Mouse (Mus musculus) ES-Bruce4 (cell line): Measurements from ENCODE around the gene Lonp1.
A peak's percentile ranks its signal among the peaks of the same experiment; 100 is the strongest.

Experiments used
- EP300 ChIP-seq: IDR thresholded peaks from 2 replicates; pipeline ENCODE4 v1.6.1; 2011; ENCODE audit warnings: low read depth, low read length; ENCODE audit not compliant: insufficient read depth
- POLR2A ChIP-seq: IDR thresholded peaks from one replicate; pipeline ENCODE4 v1.8.1; 2011; ENCODE audit warnings: low read length; ENCODE audit not compliant: insufficient read depth

GRCm38 (mm10) chr17:56611861-56612564 is 14.7 kb downstream of the Lonp1 start:
- TF ChIP-seq POLR2A (peak; percentile 77), EP300 (0 out of 2 replicates have a peak, but pooled peaks have one; percentile 4)
